Mouse (Mus musculus) embryonic facial prominence, embryonic 14.5 days (tissue): ENCODE results near the gene Rab4b. TPM values are rescaled to one million over a fixed set of nuclear protein-coding genes. Genes with fewer than 3 reads are reported as not detected.
A peak's percentile ranks its signal among the peaks of the same experiment; 100 is the strongest.

Source experiments
- ATAC-seq: fragments of 200-750 bp; cut with Nextera tagmentation; 2 replicates; pipeline ENCODE4 v1.8.0; 2017; ENCODE audit warnings: low read depth, moderate number of reproducible peaks, moderate TSS enrichment
- DNase-seq: peaks from one replicate; pipeline ENCODE4 v3.0.0-alpha.2; 2015; ENCODE audit warnings: low spot score
- H3K27ac ChIP-seq: fragments of 300-500 bp; sonication (generic); replicated peaks from 2 replicates; pipeline ENCODE4 v1.5.1; 2014; ENCODE audit warnings: low read depth, mild to moderate bottlenecking, low read length, moderate library complexity
- H3K27me3 ChIP-seq: fragments of 300-500 bp; sonication (generic); replicated peaks from 2 replicates; pipeline ENCODE4 v1.6.1; 2014; ENCODE audit warnings: low read length; ENCODE audit not compliant: control insufficient read depth, insufficient read depth
- H3K36me3 ChIP-seq: fragments of 300-500 bp; sonication (generic); 2 replicates; pipeline ENCODE4 v1.6.1; 2014; ENCODE audit warnings: low read length, mixed read lengths; ENCODE audit not compliant: control insufficient read depth, insufficient read depth
- H3K4me1 ChIP-seq: fragments of 300-500 bp; sonication (generic); 2 replicates; pipeline ENCODE4 v1.6.1; 2014; ENCODE audit warnings: antibody characterized with exemption, low read length; ENCODE audit not compliant: control insufficient read depth, insufficient read depth
- H3K4me2 ChIP-seq: fragments of 300-500 bp; sonication (generic); 2 replicates; pipeline ENCODE4 v1.6.1; 2014; ENCODE audit warnings: low read depth, mild to moderate bottlenecking, low read length, moderate library complexity, mixed read lengths
- H3K4me3 ChIP-seq: fragments of 300-500 bp; sonication (generic); 2 replicates; pipeline ENCODE4 v1.5.1; 2014; ENCODE audit warnings: low read depth, mild to moderate bottlenecking, low read length
- H3K9ac ChIP-seq: fragments of 300-500 bp; sonication (generic); 2 replicates; pipeline ENCODE4 v1.6.1; 2014; ENCODE audit warnings: low read depth, mild to moderate bottlenecking, low read length, moderate library complexity, mixed read lengths
- H3K9me3 ChIP-seq: fragments of 300-500 bp; sonication (generic); 2 replicates; pipeline ENCODE4 v1.6.1; 2016; ENCODE audit warnings: low read length; ENCODE audit not compliant: control insufficient read depth
- WGBS: fragments of 180-500 bp; shearing (Covaris S2); extraction: QIAGEN DNeasy Blood & Tissue Kit; methylation state at CpG from one replicate; pipeline ENCODE4 v1.1.7; 2014; 5-methylcytosine and 5-hydroxymethylcytosine counted together
- polyA plus RNA-seq: library from polyadenylated mRNA; unstranded; fragments of >200 nt; fragmentation: Nextera tagmentation; extraction: Ambion mirVana; gene quantifications from 2 replicates; pipeline ENCODE4 v1.2.1, GENCODE M21; 2014

Gene Rab4b
- polyA plus RNA-seq: 58.2 and 59.2 TPM in 2 replicates

- peak within 1 kb of the TSS; percentile 58 for H3K4me2 ChIP-seq
- H3K27ac ChIP-seq: peak within 1 kb of the TSS; percentile 95
- 1% methylated on average over 47 of the region's 53 CpGs for WGBS
- peaks cover 18% of the 10 kb centered on the region; the same call in 1 of the 2 replicates for H3K36me3 ChIP-seq
- H3K9me3 ChIP-seq: no peaks in the 10 kb centered on the region
- H3K9ac ChIP-seq: peak within 1 kb of the TSS; percentile 65
- peak; percentile 99 for DNase-seq
- H3K4me1 ChIP-seq: no peaks in the 10 kb centered on the region
- peak; percentile 98 for ATAC-seq
- no peaks in the 10 kb centered on the region for H3K27me3 ChIP-seq
- peak within 1 kb of the TSS; percentile 66 for H3K4me3 ChIP-seq
Measured at GRCm38 (mm10) chr7:27178324-27179216, at the start of gene Rab4b. TSS of gene Rab4b (minus strand) at chr7:27178896.

- under 1% methylated on average over 30 of the region's 49 CpGs for WGBS
- Histone ChIP-seq H3K36me3 (no peaks in the 10 kb centered on the region; the same call in 1 of the 2 replicates), H3K4me3 (peak within 1 kb of the TSS; percentile 88), H3K4me1 (peaks cover 34% of the 10 kb centered on the region), H3K27ac (peak within 1 kb of the TSS; percentile 92), H3K9ac (peak within 1 kb of the TSS; percentile 85), H3K4me2 (peak within 1 kb of the TSS; percentile 89), H3K27me3 (no peaks in the 10 kb centered on the region), H3K9me3 (no peaks in the 10 kb centered on the region)
- ATAC-seq: peak; percentile 81
- peak; percentile 98 for DNase-seq
Measured at GRCm38 (mm10) chr7:27228281-27228821, 49.7 kb upstream of the Rab4b start, which contains the start of gene Itpkc. TSS of gene Itpkc (minus strand) at chr7:27228661.

GRCm38 (mm10) chr7:27227676-27228075, 49.0 kb upstream of the Rab4b start:
- 5% methylated on average over 10 of the region's 10 CpGs for WGBS

GRCm38 (mm10) chr7:27227276-27227675, 48.6 kb upstream of the Rab4b start:
- Histone ChIP-seq H3K36me3 (peaks cover under 1% of the 10 kb centered on the region; the same call in 1 of the 2 replicates), H3K9me3 (no peaks in the 10 kb centered on the region), H3K27me3 (no peaks in the 10 kb centered on the region), H3K4me3 (peak overlapping the region; percentile 88), H3K4me2 (peak overlapping the region; percentile 89), H3K27ac (no peak overlapping the region), H3K4me1 (peaks cover 33% of the 10 kb centered on the region), H3K9ac (peak overlapping the region; percentile 85)
- DNase-seq (no peak), ATAC-seq (no peak)
- WGBS: 32% methylated on average over 9 of the region's 9 CpGs

More at GRCm38 (mm10) chr7:27227676-27228075, 49.0 kb upstream of the Rab4b start:
- peak overlapping the region; percentile 85 for H3K9ac ChIP-seq
- ATAC-seq (no peak), DNase-seq (no peak)
- peak overlapping the region; percentile 92 for H3K27ac ChIP-seq
- H3K27me3 ChIP-seq: no peaks in the 10 kb centered on the region
- H3K36me3 ChIP-seq: no peaks in the 10 kb centered on the region; the same call in 1 of the 2 replicates
- peak overlapping the region; percentile 88 for H3K4me3 ChIP-seq
- H3K4me1 ChIP-seq: peaks cover 33% of the 10 kb centered on the region
- H3K4me2 ChIP-seq: peak overlapping the region; percentile 89
- no peaks in the 10 kb centered on the region for H3K9me3 ChIP-seq

- 56% methylated on average over 11 of the region's 11 CpGs for WGBS
- peak; percentile 66 for DNase-seq
- peaks cover 19% of the 10 kb centered on the region for H3K36me3 ChIP-seq
- peak overlapping the region; percentile 85; the same call in 1 of the 2 replicates for H3K9ac ChIP-seq
- peak overlapping the region; percentile 88 for H3K4me3 ChIP-seq
- no peaks in the 10 kb centered on the region for H3K9me3 ChIP-seq
- peak overlapping the region; percentile 89 for H3K4me2 ChIP-seq
- ATAC-seq: peak; percentile 23; the same call in 1 of the 2 replicates
- H3K4me1 ChIP-seq: peaks cover 33% of the 10 kb centered on the region
- no peak overlapping the region for H3K27ac ChIP-seq
- no peaks in the 10 kb centered on the region for H3K27me3 ChIP-seq
Measured at GRCm38 (mm10) chr7:27224877-27225575, 46.3 kb upstream of the Rab4b start.

GRCm38 (mm10) chr7:27222538-27222937, 43.8 kb upstream of the Rab4b start:
- no peaks in the 10 kb centered on the region for H3K9me3 ChIP-seq
- H3K36me3 ChIP-seq: peaks cover 42% of the 10 kb centered on the region
- WGBS: 61% methylated on average over 1 of the region's 1 CpGs
- DNase-seq (no peak), ATAC-seq (no peak)
- no peak overlapping the region for H3K27ac ChIP-seq
- peaks cover 29% of the 10 kb centered on the region for H3K4me1 ChIP-seq
- H3K27me3 ChIP-seq: no peaks in the 10 kb centered on the region
- no peak overlapping the region for H3K9ac ChIP-seq
- no peak overlapping the region for H3K4me3 ChIP-seq
- no peak overlapping the region for H3K4me2 ChIP-seq

- H3K27ac ChIP-seq: no peak overlapping the region
- DNase-seq (no peak), ATAC-seq (no peak)
- H3K4me2 ChIP-seq: no peak overlapping the region
- no peak overlapping the region for H3K9ac ChIP-seq
- no peak overlapping the region for H3K4me3 ChIP-seq
- WGBS: 75% methylated on average over 6 of the region's 6 CpGs
- H3K9me3 ChIP-seq: no peaks in the 10 kb centered on the region
- peaks cover 25% of the 10 kb centered on the region for H3K4me1 ChIP-seq
- no peaks in the 10 kb centered on the region for H3K27me3 ChIP-seq
- peaks cover 48% of the 10 kb centered on the region for H3K36me3 ChIP-seq
Measured at GRCm38 (mm10) chr7:27221939-27222338, 43.2 kb upstream of the Rab4b start.

- DNase-seq (no peak), ATAC-seq (no peak)
- Histone ChIP-seq H3K36me3 (peaks cover 67% of the 10 kb centered on the region), H3K4me1 (peaks cover 5% of the 10 kb centered on the region), H3K27me3 (no peaks in the 10 kb centered on the region), H3K4me2 (no peak overlapping the region), H3K4me3 (no peak overlapping the region), H3K9ac (no peak overlapping the region), H3K27ac (no peak overlapping the region), H3K9me3 (no peaks in the 10 kb centered on the region)
- WGBS: 77% methylated on average over 11 of the region's 11 CpGs
Measured at GRCm38 (mm10) chr7:27219937-27220336, 41.2 kb upstream of the Rab4b start.
